Mouse (Mus musculus) stomach, embryonic 15.5 days (tissue): ENCODE data around the gene Cdyl. TPM values are rescaled to one million over a fixed set of nuclear protein-coding genes. Genes with fewer than 3 reads are reported as not detected.

Source experiments
- ATAC-seq: fragments of 200-750 bp; cut with Nextera tagmentation; 2 replicates; pipeline ENCODE4 v1.8.0; 2017; ENCODE audit warnings: low read depth, moderate number of reproducible peaks, moderate TSS enrichment; ENCODE audit not compliant: insufficient read depth, low FRiP score
- H3K27ac ChIP-seq: fragments of 300-500 bp; sonication (generic); 2 replicates; pipeline ENCODE4 v1.5.1; 2015; ENCODE audit warnings: mild to moderate bottlenecking, inconsistent platforms
- H3K27me3 ChIP-seq: fragments of 300-500 bp; sonication (generic); replicated peaks from 2 replicates; pipeline ENCODE4 v1.6.1; 2015; ENCODE audit warnings: inconsistent platforms
- H3K36me3 ChIP-seq: fragments of 300-500 bp; sonication (generic); 2 replicates; pipeline ENCODE4 v1.6.1; 2015; ENCODE audit warnings: inconsistent platforms
- H3K4me1 ChIP-seq: fragments of 300-500 bp; sonication (generic); 2 replicates; pipeline ENCODE4 v1.6.1; 2015; ENCODE audit warnings: inconsistent platforms
- H3K4me2 ChIP-seq: fragments of 300-500 bp; sonication (generic); 2 replicates; pipeline ENCODE4 v1.6.1; 2015; ENCODE audit warnings: mild to moderate bottlenecking, inconsistent platforms
- H3K4me3 ChIP-seq: fragments of 300-500 bp; sonication (generic); replicated peaks from 2 replicates; pipeline ENCODE4 v1.5.1; 2015; ENCODE audit warnings: inconsistent platforms
- H3K9ac ChIP-seq: fragments of 300-500 bp; sonication (generic); 2 replicates; pipeline ENCODE4 v1.6.1; 2015; ENCODE audit warnings: inconsistent platforms
- H3K9me3 ChIP-seq: fragments of 300-500 bp; sonication (generic); 2 replicates; pipeline ENCODE4 v1.6.1; 2016; ENCODE audit warnings: inconsistent platforms
- WGBS: fragments of 180-500 bp; shearing (Covaris S2); methylation state at CpG from one replicate; pipeline ENCODE4 v1.1.7; 2015; 5-methylcytosine and 5-hydroxymethylcytosine counted together
- polyA plus RNA-seq: library from polyadenylated mRNA; unstranded; fragments of >200 nt; fragmentation: Nextera tagmentation; extraction: Ambion mirVana; gene quantifications from 2 replicates; pipeline ENCODE4 v1.2.1, GENCODE M21; 2015

The Cdyl gene
- polyA plus RNA-seq, 1 experiment from 2014 or later = 12.1 TPM

- ATAC-seq = no peak
- H3K4me1 ChIP-seq = no peaks in the 10 kb centered on the region
- no peak overlapping the region for H3K27ac ChIP-seq
- H3K9ac ChIP-seq = no peak overlapping the region
- peak overlapping the region; percentile 82 for H3K4me2 ChIP-seq
- WGBS = 36% methylated on average over 1 of the region's 1 CpGs
- H3K4me3 ChIP-seq = peak overlapping the region; percentile 98; the same call in 1 of the 2 replicates
- no peaks in the 10 kb centered on the region for H3K36me3 ChIP-seq
- no peaks in the 10 kb centered on the region for H3K27me3 ChIP-seq
- no peaks in the 10 kb centered on the region for H3K9me3 ChIP-seq
These were observed 83.6 kb downstream of the Cdyl start for GRCm38 (mm10) chr13:35743196-35743595.

GRCm38 (mm10) chr13:35749194-35749593, 89.6 kb downstream of the Cdyl start:
- no peak overlapping the region for H3K4me2 ChIP-seq
- no peak for ATAC-seq
- H3K27ac ChIP-seq = no peak overlapping the region
- H3K9ac ChIP-seq = no peak overlapping the region
- no peaks in the 10 kb centered on the region for H3K36me3 ChIP-seq
- H3K9me3 ChIP-seq = no peaks in the 10 kb centered on the region
- no peaks in the 10 kb centered on the region for H3K27me3 ChIP-seq
- no peaks in the 10 kb centered on the region for H3K4me1 ChIP-seq
- H3K4me3 ChIP-seq = no peak overlapping the region
- WGBS = 83% methylated on average over 4 of the region's 4 CpGs

DNA sequence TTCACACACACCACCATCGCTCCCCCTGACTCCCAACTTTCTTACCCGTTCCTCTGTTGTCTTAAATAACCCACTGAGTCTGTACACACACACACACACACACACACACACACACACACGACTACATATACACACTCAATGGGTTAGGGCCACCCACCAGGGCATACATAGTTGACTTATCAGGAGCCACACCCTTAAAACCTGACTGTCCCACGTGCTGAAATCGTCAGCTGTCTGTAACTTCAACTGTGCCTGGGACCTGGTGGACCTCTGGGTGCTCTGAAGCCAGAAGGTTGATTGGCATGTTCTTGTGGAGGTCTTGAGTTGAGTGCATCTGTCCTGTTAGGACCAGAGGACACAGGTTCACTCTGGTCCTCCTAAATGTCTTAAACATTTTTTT, 90.0 kb downstream of the Cdyl start:
- Histone ChIP-seq H3K4me3 (no peak overlapping the region), H3K27ac (no peak overlapping the region), H3K9ac (no peak overlapping the region), H3K4me1 (no peaks in the 10 kb centered on the region), H3K4me2 (no peak overlapping the region), H3K36me3 (no peaks in the 10 kb centered on the region), H3K27me3 (no peaks in the 10 kb centered on the region), H3K9me3 (no peaks in the 10 kb centered on the region)
- WGBS = 76% methylated on average over 5 of the region's 5 CpGs
- ATAC-seq = no peak

GRCm38 (mm10) chr13:35752046-35752445, 92.4 kb downstream of the Cdyl start:
- WGBS = 91% methylated on average over 7 of the region's 7 CpGs
- H3K27me3 ChIP-seq = no peaks in the 10 kb centered on the region
- H3K36me3 ChIP-seq = no peaks in the 10 kb centered on the region
- H3K27ac ChIP-seq = no peak overlapping the region
- no peak overlapping the region for H3K4me3 ChIP-seq
- no peak overlapping the region for H3K4me2 ChIP-seq
- H3K9ac ChIP-seq = no peak overlapping the region
- H3K9me3 ChIP-seq = no peaks in the 10 kb centered on the region
- 0 out of 2 replicates have a peak, but pooled peaks cover 4% of the 10 kb centered on the region for H3K4me1 ChIP-seq
- ATAC-seq = no peak

DNA sequence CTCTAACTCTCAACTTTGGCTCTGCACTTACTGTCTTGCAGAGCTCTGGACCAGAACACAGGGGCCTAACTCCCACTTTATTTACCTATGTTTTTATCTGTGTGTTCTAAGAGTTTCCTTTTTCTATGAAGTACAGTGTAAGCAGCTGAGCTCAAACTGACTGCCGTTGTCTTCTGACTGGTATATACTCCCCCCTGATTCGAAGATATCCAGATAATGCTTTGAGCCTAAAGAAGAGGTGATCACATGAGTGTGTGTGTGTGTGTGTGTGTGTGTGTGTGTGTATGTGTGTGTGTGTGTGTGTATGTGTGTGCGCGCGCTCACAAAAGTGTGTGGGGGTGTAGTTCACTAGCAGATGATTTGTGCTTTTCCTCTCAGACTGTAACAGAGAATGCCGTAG, 95.4 kb downstream of the Cdyl start:
- Histone ChIP-seq H3K4me1 (0 out of 2 replicates have a peak, but pooled peaks cover 4% of the 10 kb centered on the region), H3K27ac (no peak overlapping the region), H3K36me3 (no peaks in the 10 kb centered on the region), H3K9me3 (no peaks in the 10 kb centered on the region), H3K27me3 (no peaks in the 10 kb centered on the region), H3K4me3 (no peak overlapping the region), H3K4me2 (no peak overlapping the region), H3K9ac (no peak overlapping the region)
- ATAC-seq = no peak
- 71% methylated on average over 6 of the region's 6 CpGs for WGBS

DNA sequence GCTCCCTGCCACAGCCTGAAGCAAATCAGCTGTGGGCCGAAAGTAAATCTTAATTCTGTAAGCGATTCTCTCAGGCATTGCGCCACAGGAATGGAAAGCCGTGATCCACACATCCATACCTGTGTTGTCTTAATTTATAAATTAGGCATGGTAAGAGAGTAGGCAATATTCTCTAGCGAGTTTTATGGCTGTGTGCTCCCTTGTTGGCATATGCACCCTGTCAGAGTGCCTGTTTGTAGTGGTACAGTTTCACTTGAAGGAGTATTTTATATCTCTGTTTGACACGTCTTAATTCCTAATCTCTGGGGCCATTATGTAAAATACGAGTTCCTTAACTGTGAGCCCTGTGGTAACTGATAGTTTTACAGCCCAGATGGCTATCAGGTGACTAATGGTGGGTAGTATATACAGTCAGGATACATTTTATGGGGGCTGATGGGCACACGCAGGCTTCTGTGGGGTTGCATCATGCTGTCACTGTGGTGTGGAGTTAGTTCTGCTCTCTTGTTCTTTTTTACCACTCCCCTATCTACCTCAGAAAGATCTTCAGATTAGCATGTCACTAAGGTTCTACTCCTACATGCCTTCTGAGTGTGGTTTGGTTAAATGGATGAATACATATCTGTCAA, 96.1 kb downstream of the Cdyl start:
- H3K27ac ChIP-seq = no peak overlapping the region
- H3K4me3 ChIP-seq = no peak overlapping the region
- no peaks in the 10 kb centered on the region for H3K27me3 ChIP-seq
- H3K9ac ChIP-seq = no peak overlapping the region
- 55% methylated on average over 8 of the region's 8 CpGs for WGBS
- H3K9me3 ChIP-seq = no peaks in the 10 kb centered on the region
- no peak overlapping the region for H3K4me2 ChIP-seq
- no peaks in the 10 kb centered on the region for H3K36me3 ChIP-seq
- 0 out of 2 replicates have a peak, but pooled peaks cover 4% of the 10 kb centered on the region for H3K4me1 ChIP-seq
- no peak; the same call in 1 of the 2 replicates for ATAC-seq

GRCm38 (mm10) chr13:35756393-35757338, 97.0 kb downstream of the Cdyl start:
- Histone ChIP-seq H3K4me2 (no peak overlapping the region), H3K4me3 (no peak overlapping the region), H3K9me3 (no peaks in the 10 kb centered on the region), H3K4me1 (0 out of 2 replicates have a peak, but pooled peaks cover 4% of the 10 kb centered on the region), H3K27me3 (no peaks in the 10 kb centered on the region), H3K9ac (no peak overlapping the region), H3K27ac (no peak overlapping the region), H3K36me3 (no peaks in the 10 kb centered on the region)
- ATAC-seq = peak; percentile 51; the same call in 1 of the 2 replicates
- 81% methylated on average over 21 of the region's 21 CpGs for WGBS

DNA sequence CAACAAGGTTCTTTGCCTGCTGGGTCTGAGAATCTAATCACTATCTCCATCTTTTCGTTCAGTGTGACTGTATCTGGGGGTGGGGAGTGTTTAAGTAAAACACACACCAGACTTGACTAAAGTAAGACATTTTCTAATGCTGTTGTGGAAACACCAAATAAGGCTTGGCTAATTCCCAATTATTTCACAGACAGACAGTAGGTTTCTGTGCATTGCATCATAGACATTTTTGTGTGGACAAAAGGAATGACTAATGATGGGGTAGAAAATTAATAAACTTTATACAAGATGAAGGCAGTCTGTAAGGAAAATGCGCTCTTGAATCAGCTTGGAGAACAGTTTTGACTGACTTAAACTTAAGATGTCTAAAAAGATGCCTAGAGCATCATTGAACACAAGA, 100.7 kb downstream of the Cdyl start:
- no peak overlapping the region for H3K27ac ChIP-seq
- H3K9ac ChIP-seq = no peak overlapping the region
- no peaks in the 10 kb centered on the region for H3K9me3 ChIP-seq
- H3K36me3 ChIP-seq = no peaks in the 10 kb centered on the region
- H3K4me3 ChIP-seq = no peak overlapping the region
- WGBS = 77% methylated on average over 2 of the region's 2 CpGs
- 0 out of 2 replicates have a peak, but pooled peaks cover 2% of the 10 kb centered on the region for H3K4me1 ChIP-seq
- no peak overlapping the region for H3K4me2 ChIP-seq
- no peak for ATAC-seq
- H3K27me3 ChIP-seq = no peaks in the 10 kb centered on the region

- 49% methylated on average over 3 of the region's 3 CpGs for WGBS
- no peak overlapping the region for H3K4me3 ChIP-seq
These were observed 104.9 kb downstream of the Cdyl start for GRCm38 (mm10) chr13:35764559-35764958.

GRCm38 (mm10) chr13:35765817-35766216, 106.2 kb downstream of the Cdyl start:
- no peak overlapping the region for H3K4me2 ChIP-seq
- no peak overlapping the region for H3K9ac ChIP-seq
- no peaks in the 10 kb centered on the region for H3K36me3 ChIP-seq
- 21% methylated on average over 2 of the region's 2 CpGs for WGBS
- no peak overlapping the region for H3K27ac ChIP-seq
- H3K27me3 ChIP-seq = no peaks in the 10 kb centered on the region
- 0 out of 2 replicates have a peak, but pooled peaks cover 4% of the 10 kb centered on the region for H3K4me1 ChIP-seq
- H3K4me3 ChIP-seq = no peak overlapping the region
- ATAC-seq = no peak
- H3K9me3 ChIP-seq = no peaks in the 10 kb centered on the region

More at GRCm38 (mm10) chr13:35764559-35764958, 104.9 kb downstream of the Cdyl start:
- H3K36me3 ChIP-seq = no peaks in the 10 kb centered on the region
- H3K4me2 ChIP-seq = no peak overlapping the region
- H3K27ac ChIP-seq = no peak overlapping the region
- ATAC-seq = no peak
- no peak overlapping the region for H3K9ac ChIP-seq
- H3K9me3 ChIP-seq = no peaks in the 10 kb centered on the region
- 0 out of 2 replicates have a peak, but pooled peaks cover 4% of the 10 kb centered on the region for H3K4me1 ChIP-seq
- H3K27me3 ChIP-seq = no peaks in the 10 kb centered on the region

DNA sequence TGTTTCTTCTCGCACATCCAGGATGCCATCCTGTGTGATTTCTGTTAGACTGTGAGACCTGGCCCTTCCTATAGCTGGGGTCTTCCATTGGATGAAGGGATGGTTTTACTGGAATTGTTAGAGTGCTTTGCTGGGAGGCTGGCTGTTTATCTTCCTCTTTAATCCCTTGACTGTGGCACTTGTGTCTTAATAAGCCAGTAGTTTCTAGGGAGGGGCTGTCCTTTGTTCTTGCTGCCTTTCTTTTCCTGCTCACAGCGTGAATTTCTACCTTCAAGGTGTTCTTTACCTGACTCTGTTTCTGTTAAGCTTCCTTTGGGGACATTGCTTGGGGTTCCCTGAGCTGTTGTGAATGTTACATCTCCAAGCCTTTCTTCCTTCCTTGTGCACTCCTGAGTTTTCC, 110.0 kb downstream of the Cdyl start:
- Histone ChIP-seq H3K4me1 (0 out of 2 replicates have a peak, but pooled peaks cover 4% of the 10 kb centered on the region), H3K4me2 (no peak overlapping the region), H3K4me3 (no peak overlapping the region), H3K27me3 (no peaks in the 10 kb centered on the region), H3K36me3 (no peaks in the 10 kb centered on the region), H3K9ac (no peak overlapping the region), H3K9me3 (no peaks in the 10 kb centered on the region), H3K27ac (no peak overlapping the region)
- WGBS = 62% methylated on average over 2 of the region's 2 CpGs
- ATAC-seq = no peak

GRCm38 (mm10) chr13:35770421-35770820, 110.8 kb downstream of the Cdyl start:
- Histone ChIP-seq H3K36me3 (no peaks in the 10 kb centered on the region), H3K27ac (no peak overlapping the region), H3K4me2 (no peak overlapping the region), H3K4me3 (no peak overlapping the region), H3K9me3 (no peaks in the 10 kb centered on the region), H3K4me1 (0 out of 2 replicates have a peak, but pooled peaks cover 4% of the 10 kb centered on the region), H3K9ac (no peak overlapping the region), H3K27me3 (no peaks in the 10 kb centered on the region)
- ATAC-seq = no peak
- WGBS = 86% methylated on average over 9 of the region's 9 CpGs
